8 mouse cellular contexts compared by ENCODE assay signal in genomic region chrX:77794962-77795857, GRCm38 (mm10). TPM values are rescaled to one million over a fixed set of nuclear protein-coding genes. Genes with fewer than 3 reads are reported as not detected.
A peak's percentile ranks its signal among the peaks of the same experiment; 100 is the strongest.
DNase-seq lines count a peak whose midpoint lies in the region; ATAC-seq lines count a peak whose summit lies in the region.

No protein-coding gene starts in this region.

- H3K4me2 ChIP-seq in heart, embryonic 15.5 days, result peak overlapping the region; percentile 74
- peak overlapping the region; percentile 56 for H3K4me2 ChIP-seq in limb, embryonic 11.5 days (ENCODE audit: low read depth, severe bottlenecking)
- peak overlapping the region; percentile 59 for H3K4me2 ChIP-seq in stomach, embryonic 16.5 days (ENCODE audit: low read depth, low read length)

- peak; percentile 20 for ATAC-seq in activated CD4-positive, CD25-positive, alpha-beta regulatory T cell, adult 4 months
- ATAC-seq in heart, embryonic 15.5 days (replicated peaks; ENCODE audit: insufficient number of reproducible peaks, insufficient read depth, low FRiP score, low read depth), result peak; percentile 58
- ATAC-seq in limb, embryonic 11.5 days (ENCODE audit: insufficient number of reproducible peaks, low FRiP score, low TSS enrichment, low read depth), result peak; percentile 77
- ATAC-seq in stomach, embryonic 16.5 days (ENCODE audit: insufficient read depth, low FRiP score), result peak; percentile 54

- no peaks in the 10 kb centered on the region for H3K36me3 ChIP-seq in heart, embryonic 15.5 days
- no peaks in the 10 kb centered on the region for H3K36me3 ChIP-seq in limb, embryonic 11.5 days (ENCODE audit: control insufficient read depth, insufficient read depth, low read length)
- no peaks in the 10 kb centered on the region for H3K36me3 ChIP-seq in stomach, embryonic 16.5 days (ENCODE audit: control insufficient read depth, insufficient read depth, low read length)

- peak overlapping the region; percentile 75 for H3K27ac ChIP-seq in heart, embryonic 15.5 days
- no peak overlapping the region for H3K27ac ChIP-seq in limb, embryonic 11.5 days (replicated peaks; ENCODE audit: low read depth, low read length)
- H3K27ac ChIP-seq in stomach, embryonic 16.5 days (ENCODE audit: low read length), result 0 out of 2 replicates have a peak overlapping the region, but pooled peaks have one; percentile 18

- H3K9me3 ChIP-seq in heart, embryonic 15.5 days (replicated peaks), result no peaks in the 10 kb centered on the region
- H3K9me3 ChIP-seq in limb, embryonic 11.5 days (ENCODE audit: control insufficient read depth, low read length), result no peaks in the 10 kb centered on the region
- H3K9me3 ChIP-seq in stomach, embryonic 16.5 days (replicated peaks; ENCODE audit: control insufficient read depth, low read length), result no peaks in the 10 kb centered on the region

- peak overlapping the region; percentile 71 for H3K4me3 ChIP-seq in heart, embryonic 15.5 days
- peak overlapping the region; percentile 49 for H3K4me3 ChIP-seq in limb, embryonic 11.5 days (ENCODE audit: low read depth, low read length)
- H3K4me3 ChIP-seq in stomach, embryonic 16.5 days (replicated peaks; ENCODE audit: low read length), result peak overlapping the region; percentile 62

- H3K4me1 ChIP-seq in heart, embryonic 15.5 days (replicated peaks), result peaks cover 3% of the 10 kb centered on the region; the same call in 1 of the 2 replicates
- no peaks in the 10 kb centered on the region for H3K4me1 ChIP-seq in limb, embryonic 11.5 days (ENCODE audit: control insufficient read depth, insufficient read depth, low read length)
- 0 out of 2 replicates have a peak, but pooled peaks cover 4% of the 10 kb centered on the region for H3K4me1 ChIP-seq in stomach, embryonic 16.5 days (ENCODE audit: control insufficient read depth, insufficient read depth, low read length)

- peak overlapping the region; percentile 60 for H3K9ac ChIP-seq in heart, embryonic 15.5 days
- H3K9ac ChIP-seq in limb, embryonic 11.5 days (ENCODE audit: low read length), result peak overlapping the region; percentile 58
- H3K9ac ChIP-seq in stomach, embryonic 16.5 days (ENCODE audit: low read length), result peak overlapping the region; percentile 72

- DNase-seq in ovary, postnatal 10 days (ENCODE audit: low spot score), result peak; percentile 7
- no peak for DNase-seq in ovary, postnatal 36 days (ENCODE audit: low spot score)
- peak; percentile 8 for DNase-seq in embryo, embryonic 9.5 days (ENCODE audit: extremely low spot score)
- peak; percentile 21 for DNase-seq in limb, embryonic 11.5 days (ENCODE audit: low spot score)
- DNase-seq in mesoderm, embryonic 11.5 days (ENCODE audit: low read depth, low spot score), result peak; percentile 14

- H3K27me3 ChIP-seq in heart, embryonic 15.5 days, result no peaks in the 10 kb centered on the region
- H3K27me3 ChIP-seq in limb, embryonic 11.5 days (ENCODE audit: control insufficient read depth, insufficient read depth, low read length), result no peaks in the 10 kb centered on the region
- no peaks in the 10 kb centered on the region for H3K27me3 ChIP-seq in stomach, embryonic 16.5 days (ENCODE audit: control insufficient read depth, insufficient read depth, low read length)

- WGBS in heart, embryonic 15.5 days, result 18% methylated on average over 53 of the region's 61 CpGs
- WGBS in limb, embryonic 11.5 days, result 22% methylated on average over 57 of the region's 61 CpGs
- WGBS in stomach, embryonic 16.5 days, result 14% methylated on average over 61 of the region's 61 CpGs

RNA-seq across cellular contexts. Expression of gene Prkx, which starts 0.9 kb away (rescaled TPM):
- 10 to 100 TPM; 32.3 to 40.0 TPM for polyA plus RNA-seq in activated CD4-positive, CD25-positive, alpha-beta regulatory T cell, adult 4 months (2017; shearing (Covaris generic))
- 11.9 and 12.2 TPM in 2 replicates for polyA plus RNA-seq in heart, embryonic 15.5 days (2015; fragmentation: Nextera tagmentation; extraction: Ambion mirVana)
- 12.8 and 14.4 TPM in 2 replicates for polyA plus RNA-seq in limb, embryonic 11.5 days (2014; fragmentation: Nextera tagmentation; extraction: Ambion mirVana)
- 11.9 and 13.3 TPM in 2 replicates for polyA plus RNA-seq in stomach, embryonic 16.5 days (2015; fragmentation: Nextera tagmentation; extraction: Ambion mirVana)

RNA-seq across cellular contexts. Expression of gene Pbsn, which starts 58.2 kb away (rescaled TPM):
- not detected for polyA plus RNA-seq in activated CD4-positive, CD25-positive, alpha-beta regulatory T cell, adult 4 months (2017; shearing (Covaris generic))
- not detected in 2 replicates for polyA plus RNA-seq in heart, embryonic 15.5 days (2015; fragmentation: Nextera tagmentation; extraction: Ambion mirVana)
- not detected in 2 replicates for polyA plus RNA-seq in limb, embryonic 11.5 days (2014; fragmentation: Nextera tagmentation; extraction: Ambion mirVana)
- polyA plus RNA-seq in stomach, embryonic 16.5 days (2015; fragmentation: Nextera tagmentation; extraction: Ambion mirVana), result not detected in 2 replicates

Comparison
In these comparisons a context has a peak if more than half of its experiments do, and no peak if none do; other contexts are left out.
1. ATAC-seq: peak in every context shown above with its lines; median percentile 77 in limb, embryonic 11.5 days; 58 in heart, embryonic 15.5 days; 54 in stomach, embryonic 16.5 days; 20 in activated CD4-positive, CD25-positive, alpha-beta regulatory T cell, adult 4 months.